Mouse (Mus musculus): ENCODE results near the gene Acad8.

- TF ChIP-seq CTCF (IDR thresholded peaks at IDR 0.05): no peak
- no peak for TF ChIP-seq EP300 (IDR thresholded peaks at IDR 0.05; ENCODE audit: insufficient read depth, low read depth, low read length)
- TF ChIP-seq POLR2A (IDR thresholded peaks at IDR 0.05; ENCODE audit: insufficient read depth, low read depth, low read length): no peak
These were observed 2.3 kb downstream of the Acad8 start for GRCm38 (mm10) chr9:26997062-26997461.
